Mouse (Mus musculus) lung, embryonic 15.5 days (tissue): ENCODE data around the gene Sox12. TPM values are rescaled to one million over a fixed set of nuclear protein-coding genes. Genes with fewer than 3 reads are reported as not detected.
"Not testable (repeated sequence)": the region's sequence is repeated elsewhere in the genome, so short reads cannot be mapped to it uniquely, and the experiment has no call there.

Experiments
- ATAC-seq: fragments of 200-750 bp; cut with Nextera tagmentation; 2 replicates; pipeline ENCODE4 v1.8.0; 2017; ENCODE audit warnings: moderate number of reproducible peaks, borderline replicate concordance; ENCODE audit not compliant: low FRiP score, low TSS enrichment; ENCODE audit errors: extremely low read depth
- H3K27ac ChIP-seq: fragments of 300-500 bp; sonication (generic); 2 replicates; pipeline ENCODE4 v1.5.1; 2015; ENCODE audit warnings: moderate library complexity, mild to moderate bottlenecking, inconsistent platforms
- H3K27me3 ChIP-seq: fragments of 300-500 bp; sonication (generic); 2 replicates; pipeline ENCODE4 v1.6.1; 2015; ENCODE audit warnings: inconsistent platforms
- H3K36me3 ChIP-seq: fragments of 300-500 bp; sonication (generic); 2 replicates; pipeline ENCODE4 v1.6.1; 2015; ENCODE audit warnings: inconsistent platforms
- H3K4me1 ChIP-seq: fragments of 300-500 bp; sonication (generic); 2 replicates; pipeline ENCODE4 v1.6.1; 2015; ENCODE audit warnings: inconsistent platforms
- H3K4me2 ChIP-seq: fragments of 300-500 bp; sonication (generic); 2 replicates; pipeline ENCODE4 v1.6.1; 2015; ENCODE audit warnings: inconsistent platforms, mild to moderate bottlenecking, moderate library complexity
- H3K4me3 ChIP-seq: fragments of 300-500 bp; sonication (generic); 2 replicates; pipeline ENCODE4 v1.5.1; 2015; ENCODE audit warnings: mild to moderate bottlenecking, inconsistent platforms
- H3K9ac ChIP-seq: fragments of 300-500 bp; sonication (generic); 2 replicates; pipeline ENCODE4 v1.6.1; 2015; ENCODE audit warnings: inconsistent platforms
- H3K9me3 ChIP-seq: fragments of 300-500 bp; sonication (generic); 2 replicates; pipeline ENCODE4 v1.6.1; 2016; ENCODE audit warnings: inconsistent platforms
- WGBS: fragments of 180-500 bp; shearing (Covaris S2); methylation state at CpG from one replicate; pipeline ENCODE4 v1.1.7; 2015; 5-methylcytosine and 5-hydroxymethylcytosine counted together
- polyA plus RNA-seq: library from polyadenylated mRNA; unstranded; fragments of >200 nt; fragmentation: Nextera tagmentation; extraction: Ambion mirVana; gene quantifications from 2 replicates; pipeline ENCODE4 v1.2.1, GENCODE M21; 2015

Sox12 gene
- 10.5 and 11.3 TPM in 2 replicates for polyA plus RNA-seq

GRCm38 (mm10) chr2:152397680-152398435 lies at the start of gene Sox12:
Sox12 (minus strand) TSS chr2:152398063.
- WGBS = under 1% methylated on average over 54 of the region's 104 CpGs
- peak; percentile 71 for ATAC-seq
- peak within 1 kb of the TSS; percentile 93 for H3K4me2 ChIP-seq

GRCm38 (mm10) chr2:152447461-152447860 lies 49.6 kb upstream of the Sox12 start:
- H3K4me2 ChIP-seq = no peak overlapping the region

More at GRCm38 (mm10) chr2:152397680-152398435, at the start of gene Sox12:
- Histone ChIP-seq H3K4me1 (peaks cover 49% of the 10 kb centered on the region), H3K36me3 (no peaks in the 10 kb centered on the region), H3K9me3 (no peaks in the 10 kb centered on the region), H3K4me3 (peak within 1 kb of the TSS; percentile 76), H3K9ac (peak within 1 kb of the TSS; percentile 94), H3K27ac (peak within 1 kb of the TSS; percentile 100), H3K27me3 (no peaks in the 10 kb centered on the region)

GRCm38 (mm10) chr2:152446642-152447041 lies 48.8 kb upstream of the Sox12 start:
- no peak overlapping the region for H3K27ac ChIP-seq
- H3K9ac ChIP-seq = no peak overlapping the region
- no peaks in the 10 kb centered on the region for H3K36me3 ChIP-seq
- ATAC-seq = no peak
- no peaks in the 10 kb centered on the region for H3K4me1 ChIP-seq
- no peak overlapping the region for H3K4me2 ChIP-seq
- no peaks in the 10 kb centered on the region for H3K9me3 ChIP-seq
- H3K27me3 ChIP-seq = no peaks in the 10 kb centered on the region
- H3K4me3 ChIP-seq = no peak overlapping the region
- WGBS = 45% methylated on average over 2 of the region's 2 CpGs

More at GRCm38 (mm10) chr2:152447461-152447860, 49.6 kb upstream of the Sox12 start:
- H3K27ac ChIP-seq = no peak overlapping the region
- 17% methylated on average over 5 of the region's 5 CpGs for WGBS
- ATAC-seq = no peak
- no peaks in the 10 kb centered on the region for H3K27me3 ChIP-seq
- no peak overlapping the region for H3K4me3 ChIP-seq
- H3K9ac ChIP-seq = no peak overlapping the region
- no peaks in the 10 kb centered on the region for H3K9me3 ChIP-seq
- no peaks in the 10 kb centered on the region for H3K4me1 ChIP-seq
- H3K36me3 ChIP-seq = no peaks in the 10 kb centered on the region

- no peaks in the 10 kb centered on the region for H3K4me1 ChIP-seq
- no peaks in the 10 kb centered on the region for H3K36me3 ChIP-seq
- no peak overlapping the region for H3K4me2 ChIP-seq
- H3K9me3 ChIP-seq = no peaks in the 10 kb centered on the region
- H3K27me3 ChIP-seq = no peaks in the 10 kb centered on the region
- 76% methylated on average over 8 of the region's 8 CpGs for WGBS
- no peak overlapping the region for H3K4me3 ChIP-seq
- H3K27ac ChIP-seq = no peak overlapping the region
- no peak for ATAC-seq
- H3K9ac ChIP-seq = no peak overlapping the region
These were observed 45.4 kb upstream of the Sox12 start for GRCm38 (mm10) chr2:152443281-152443680.

- no peak overlapping the region for H3K4me2 ChIP-seq
- H3K4me1 ChIP-seq = peaks cover 7% of the 10 kb centered on the region; the same call in 1 of the 2 replicates
- ATAC-seq = no peak
- H3K27ac ChIP-seq = no peak overlapping the region
- H3K9ac ChIP-seq = no peak overlapping the region
- no peaks in the 10 kb centered on the region for H3K27me3 ChIP-seq
- no peaks in the 10 kb centered on the region for H3K9me3 ChIP-seq
- no peak overlapping the region for H3K4me3 ChIP-seq
- WGBS = 72% methylated on average over 4 of the region's 4 CpGs
- no peaks in the 10 kb centered on the region for H3K36me3 ChIP-seq
These were observed 44.5 kb upstream of the Sox12 start for GRCm38 (mm10) chr2:152442322-152442721.

GRCm38 (mm10) chr2:152439833-152440232 lies 42.0 kb upstream of the Sox12 start:
- 57% methylated on average over 2 of the region's 2 CpGs for WGBS
- Histone ChIP-seq H3K36me3 (no peaks in the 10 kb centered on the region), H3K9ac (0 out of 2 replicates have a peak overlapping the region, but pooled peaks have one; percentile 3), H3K4me3 (no peak overlapping the region), H3K9me3 (no peaks in the 10 kb centered on the region), H3K27me3 (no peaks in the 10 kb centered on the region), H3K4me1 (peaks cover 10% of the 10 kb centered on the region; the same call in 1 of the 2 replicates), H3K4me2 (no peak overlapping the region), H3K27ac (peak overlapping the region; percentile 46)
- no peak for ATAC-seq

GRCm38 (mm10) chr2:152438963-152439362 lies 41.1 kb upstream of the Sox12 start:
- Histone ChIP-seq H3K4me2 (no peak overlapping the region), H3K9ac (no peak overlapping the region), H3K36me3 (no peaks in the 10 kb centered on the region), H3K4me1 (peaks cover 10% of the 10 kb centered on the region; the same call in 1 of the 2 replicates), H3K27ac (peak overlapping the region; percentile 46; the same call in 1 of the 2 replicates), H3K27me3 (no peaks in the 10 kb centered on the region), H3K9me3 (no peaks in the 10 kb centered on the region), H3K4me3 (no peak overlapping the region)
- no peak for ATAC-seq
- 64% methylated on average over 1 of the region's 1 CpGs for WGBS

GRCm38 (mm10) chr2:152436983-152437860 lies 39.4 kb upstream of the Sox12 start:
- peak overlapping the region; percentile 73 for H3K4me2 ChIP-seq
- ATAC-seq = peak; percentile 81; the same call in 1 of the 2 replicates
- no peak overlapping the region for H3K27ac ChIP-seq

GRCm38 (mm10) chr2:152436405-152436901 lies 38.6 kb upstream of the Sox12 start:
- no peak overlapping the region for H3K4me3 ChIP-seq
- no peaks in the 10 kb centered on the region for H3K9me3 ChIP-seq
- H3K27ac ChIP-seq = no peak overlapping the region
- peaks cover 10% of the 10 kb centered on the region; the same call in 1 of the 2 replicates for H3K4me1 ChIP-seq
- H3K4me2 ChIP-seq = no peak overlapping the region
- H3K27me3 ChIP-seq = no peaks in the 10 kb centered on the region
- no peak overlapping the region for H3K9ac ChIP-seq
- H3K36me3 ChIP-seq = no peaks in the 10 kb centered on the region
- no peak for ATAC-seq
- WGBS = 78% methylated on average over 7 of the region's 7 CpGs

More at GRCm38 (mm10) chr2:152436983-152437860, 39.4 kb upstream of the Sox12 start:
- no peaks in the 10 kb centered on the region for H3K36me3 ChIP-seq
- no peaks in the 10 kb centered on the region for H3K9me3 ChIP-seq
- peak overlapping the region; percentile 29 for H3K4me3 ChIP-seq
- 3% methylated on average over 23 of the region's 23 CpGs for WGBS
- H3K4me1 ChIP-seq = peaks cover 10% of the 10 kb centered on the region; the same call in 1 of the 2 replicates
- peak overlapping the region; percentile 33; the same call in 1 of the 2 replicates for H3K9ac ChIP-seq
- no peaks in the 10 kb centered on the region for H3K27me3 ChIP-seq

GRCm38 (mm10) chr2:152428481-152428880 lies 30.6 kb upstream of the Sox12 start:
- H3K9me3 ChIP-seq, ATAC-seq, H3K4me3 ChIP-seq, H3K27ac ChIP-seq, H3K9ac ChIP-seq, H3K36me3 ChIP-seq, H3K4me2 ChIP-seq, H3K27me3 ChIP-seq: not testable (repeated sequence)
- peaks cover 11% of the 10 kb centered on the region for H3K4me1 ChIP-seq
- WGBS = 83% methylated on average over 2 of the region's 2 CpGs

- Histone ChIP-seq H3K27ac (no peak overlapping the region), H3K36me3 (no peaks in the 10 kb centered on the region), H3K27me3 (no peaks in the 10 kb centered on the region), H3K4me1 (peaks cover 11% of the 10 kb centered on the region), H3K9me3 (no peaks in the 10 kb centered on the region), H3K4me2 (peak overlapping the region; percentile 43), H3K4me3 (no peak overlapping the region; the same call in 1 of the 2 replicates), H3K9ac (no peak overlapping the region)
- WGBS = 4% methylated on average over 12 of the region's 12 CpGs
- ATAC-seq = no peak
These were observed 29.6 kb upstream of the Sox12 start for GRCm38 (mm10) chr2:152427493-152427892.
